Mouse (Mus musculus) ES-E14 (cell line): Measurements from ENCODE around the gene Bub1.

ENCODE experiments used
- CHD2 ChIP-seq: IDR thresholded peaks from 2 replicates; pipeline ENCODE4 v1.6.1; 2014; ENCODE audit warnings: mild to moderate bottlenecking, low read depth, low read length, inconsistent platforms
- ZC3H11A ChIP-seq: IDR thresholded peaks from 2 replicates; pipeline ENCODE4 v1.6.1; 2012; ENCODE audit warnings: low read depth, mild to moderate bottlenecking, inconsistent platforms, low read length, borderline replicate concordance

DNA sequence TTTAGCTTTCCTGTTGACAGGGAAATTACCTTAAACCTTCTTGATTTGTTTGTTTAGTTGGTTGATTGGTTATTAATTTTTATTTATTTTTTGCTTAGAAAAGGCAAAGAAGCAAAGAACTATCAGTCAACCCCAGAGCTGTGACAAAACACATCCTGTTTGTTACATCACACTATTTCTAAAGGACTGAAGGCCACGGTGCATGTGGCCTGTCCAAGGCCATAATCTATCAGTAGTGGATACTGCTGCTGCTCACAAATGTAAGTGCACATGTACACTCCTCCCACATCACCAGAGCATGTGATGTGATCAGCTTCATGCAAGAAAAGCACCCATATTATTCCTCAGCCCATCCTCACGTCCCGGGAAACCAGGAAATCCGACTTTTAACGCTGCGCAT lies 71.7 kb downstream of the Bub1 start:
- no peak for TF ChIP-seq CHD2
- TF ChIP-seq ZC3H11A, result no peak
